Comparison of ENCODE assay signal across 25 mouse cellular contexts in genomic region chr15:11186711-11187110, GRCm38 (mm10).
A peak's percentile ranks its signal among the peaks of the same experiment; 100 is the strongest.
DNase-seq lines count a peak whose midpoint lies in the region; ATAC-seq lines count a peak whose summit lies in the region.
"Had no signal": no experiment of that assay in that cellular context is flagged by ENCODE, and none has a peak within 500 bp of the region (broad histone marks: within the 10 kb centered on the region; RNA-seq: fewer than 3 reads in every experiment).

No protein-coding gene starts in this region.

- 41% methylated on average over 4 of the region's 4 CpGs for WGBS in embryonic facial prominence, embryonic 14.5 days
- 80% methylated on average over 4 of the region's 4 CpGs for WGBS in embryonic facial prominence, embryonic 10.5 days
- 42% methylated on average over 4 of the region's 4 CpGs for WGBS in kidney, embryonic 15.5 days
- 45% methylated on average over 4 of the region's 4 CpGs for WGBS in kidney, embryonic 16.5 days

- H3K36me3 ChIP-seq in embryonic facial prominence, embryonic 14.5 days (ENCODE audit: control insufficient read depth, insufficient read depth, low read length): no peaks in the 10 kb centered on the region
- no peaks in the 10 kb centered on the region for H3K36me3 ChIP-seq in embryonic facial prominence, embryonic 10.5 days (replicated peaks)
- H3K36me3 ChIP-seq in kidney, embryonic 15.5 days: no peaks in the 10 kb centered on the region
- no peaks in the 10 kb centered on the region for H3K36me3 ChIP-seq in kidney, embryonic 16.5 days (ENCODE audit: insufficient read depth, low read length)
- H3K36me3 ChIP-seq: embryonic facial prominence, embryonic 13.5 days; forebrain, embryonic 10.5 days; heart, embryonic 10.5 days; heart, embryonic 13.5 days had no signal

- no peak overlapping the region for H3K27ac ChIP-seq in embryonic facial prominence, embryonic 14.5 days (replicated peaks; ENCODE audit: low read depth, low read length)
- H3K27ac ChIP-seq in embryonic facial prominence, embryonic 10.5 days (replicated peaks): no peak overlapping the region
- H3K27ac ChIP-seq in kidney, embryonic 15.5 days: no peak overlapping the region
- no peak overlapping the region for H3K27ac ChIP-seq in kidney, embryonic 16.5 days (ENCODE audit: low read length)
- H3K27ac ChIP-seq: embryonic facial prominence, embryonic 13.5 days; forebrain, embryonic 10.5 days; forebrain, embryonic 13.5 days; heart, adult 2 months; heart, embryonic 10.5 days; heart, embryonic 13.5 days; hindbrain, embryonic 14.5 days had no signal

- no peak overlapping the region for H3K4me2 ChIP-seq in embryonic facial prominence, embryonic 14.5 days (ENCODE audit: low read depth, low read length)
- H3K4me2 ChIP-seq in kidney, embryonic 15.5 days: no peak overlapping the region
- no peak overlapping the region for H3K4me2 ChIP-seq in kidney, embryonic 16.5 days (replicated peaks; ENCODE audit: low read depth, low read length)
- H3K4me2 ChIP-seq: embryonic facial prominence, embryonic 13.5 days; forebrain, embryonic 13.5 days; heart, embryonic 13.5 days; hindbrain, embryonic 14.5 days had no signal

- H3K4me1 ChIP-seq in embryonic facial prominence, embryonic 14.5 days (ENCODE audit: control insufficient read depth, insufficient read depth, low read length): no peaks in the 10 kb centered on the region
- no peaks in the 10 kb centered on the region for H3K4me1 ChIP-seq in embryonic facial prominence, embryonic 10.5 days
- H3K4me1 ChIP-seq in kidney, embryonic 15.5 days: no peaks in the 10 kb centered on the region
- no peaks in the 10 kb centered on the region for H3K4me1 ChIP-seq in kidney, embryonic 16.5 days (ENCODE audit: insufficient read depth, low read length)
- H3K4me1 ChIP-seq: embryonic facial prominence, embryonic 13.5 days; forebrain, embryonic 10.5 days; forebrain, embryonic 13.5 days; heart, embryonic 10.5 days; heart, embryonic 13.5 days had no signal

- ATAC-seq in embryonic facial prominence, embryonic 14.5 days (ENCODE audit: low read depth): no peak
- ATAC-seq in kidney, embryonic 15.5 days (replicated peaks; ENCODE audit: low FRiP score): no peak
- ATAC-seq in kidney, embryonic 16.5 days (ENCODE audit: low FRiP score, low TSS enrichment): no peak
- ATAC-seq: forebrain, embryonic 13.5 days; forebrain, embryonic 16.5 days; Patski had no signal

- peak; percentile 55 for DNase-seq in embryonic facial prominence, embryonic 14.5 days (ENCODE audit: low spot score)
- DNase-seq in embryonic facial prominence, embryonic 10.5 days (ENCODE audit: low spot score): no peak
- peak; percentile 12 to 56 for DNase-seq in kidney, adult 8-10 months
- peak; percentile 12 to 65 for DNase-seq in kidney, postnatal 36 days
- DNase-seq in NIH3T3 (ENCODE audit: low read depth): peak; percentile 51
- DNase-seq: adrenal gland, postnatal 10 days; adrenal gland, postnatal 36 days; cerebellum, adult 2 months; cerebellum, adult 9-11 months; cerebellum, postnatal 25 days; gastrocnemius, postnatal 10 days; gastrocnemius, postnatal 36 days; heart, adult 2 months; heart, postnatal 14 days; heart, postnatal 4 days had no signal

- no peak overlapping the region for H3K4me3 ChIP-seq in embryonic facial prominence, embryonic 14.5 days (ENCODE audit: low read depth, low read length)
- H3K4me3 ChIP-seq in embryonic facial prominence, embryonic 10.5 days: no peak overlapping the region
- H3K4me3 ChIP-seq in kidney, embryonic 15.5 days (replicated peaks): no peak overlapping the region
- H3K4me3 ChIP-seq in kidney, embryonic 16.5 days (ENCODE audit: low read length): no peak overlapping the region
- H3K4me3 ChIP-seq: embryonic facial prominence, embryonic 13.5 days; forebrain, embryonic 10.5 days; forebrain, embryonic 13.5 days; heart, adult 2 months; heart, embryonic 10.5 days; heart, embryonic 13.5 days had no signal

- H3K9ac ChIP-seq in embryonic facial prominence, embryonic 14.5 days (ENCODE audit: low read depth, low read length): no peak overlapping the region
- H3K9ac ChIP-seq in kidney, embryonic 15.5 days: no peak overlapping the region
- H3K9ac ChIP-seq in kidney, embryonic 16.5 days (replicated peaks; ENCODE audit: low read length): no peak overlapping the region
- H3K9ac ChIP-seq: embryonic facial prominence, embryonic 13.5 days; forebrain, embryonic 13.5 days; heart, embryonic 13.5 days; hindbrain, embryonic 14.5 days had no signal

- H3K9me3 ChIP-seq in embryonic facial prominence, embryonic 14.5 days (ENCODE audit: control insufficient read depth, low read length): no peaks in the 10 kb centered on the region
- H3K9me3 ChIP-seq in embryonic facial prominence, embryonic 10.5 days: no peaks in the 10 kb centered on the region
- H3K9me3 ChIP-seq in kidney, embryonic 15.5 days (replicated peaks): no peaks in the 10 kb centered on the region
- H3K9me3 ChIP-seq in kidney, embryonic 16.5 days (ENCODE audit: low read length): no peaks in the 10 kb centered on the region
- H3K9me3 ChIP-seq: embryonic facial prominence, embryonic 13.5 days; forebrain, embryonic 10.5 days; forebrain, embryonic 13.5 days; heart, embryonic 10.5 days; heart, embryonic 13.5 days had no signal

- no peaks in the 10 kb centered on the region for H3K27me3 ChIP-seq in embryonic facial prominence, embryonic 14.5 days (replicated peaks; ENCODE audit: control insufficient read depth, insufficient read depth, low read length)
- no peaks in the 10 kb centered on the region for H3K27me3 ChIP-seq in embryonic facial prominence, embryonic 10.5 days (replicated peaks; ENCODE audit: low read depth, poor library complexity, severe bottlenecking)
- no peaks in the 10 kb centered on the region for H3K27me3 ChIP-seq in kidney, embryonic 15.5 days
- H3K27me3 ChIP-seq in kidney, embryonic 16.5 days (ENCODE audit: insufficient read depth, low read length): no peaks in the 10 kb centered on the region
- H3K27me3 ChIP-seq: embryonic facial prominence, embryonic 13.5 days; forebrain, embryonic 13.5 days; heart, embryonic 13.5 days had no signal
